Mouse (Mus musculus): Measurements from ENCODE around the gene Wdr12. TPM values are rescaled to one million over a fixed set of nuclear protein-coding genes. Genes with fewer than 3 reads are reported as not detected.

The Wdr12 gene
- total RNA-seq, 2 experiments from 2014 or later: 14.1 to 14.3 TPM

Other genes with a start within 250 kb of the Wdr12 start
- gene Fam117b, start 185.6 kb downstream of the Wdr12 start, total RNA-seq (2015; ENCODE audit: low replicate concordance): 5.9 and 6.8 TPM in 2 replicates
- gene Fam117b, start 185.6 kb downstream of the Wdr12 start, total RNA-seq (2017; ENCODE audit: low replicate concordance): 3.4 and 5.9 TPM in 2 replicates
- gene Ica1l, start 55.5 kb downstream of the Wdr12 start, total RNA-seq (2015; ENCODE audit: low replicate concordance): not detected in 2 replicates
- gene Ica1l, start 55.5 kb downstream of the Wdr12 start, total RNA-seq (2017; ENCODE audit: low replicate concordance): 3.6 TPM in 1 of 2 replicates, not detected in the other
- gene Carf, start 398 bp downstream of the Wdr12 start, total RNA-seq (2015; ENCODE audit: low replicate concordance): 2.5 and 7.2 TPM in 2 replicates
- gene Carf, start 398 bp downstream of the Wdr12 start, total RNA-seq (2017; ENCODE audit: low replicate concordance): 3.0 and 6.0 TPM in 2 replicates
- 4.6 and 5.4 TPM in 2 replicates for gene Nbeal1, start 82.0 kb upstream of the Wdr12 start, total RNA-seq (2015; ENCODE audit: low replicate concordance)
- 2.4 and 5.8 TPM in 2 replicates for gene Nbeal1, start 82.0 kb upstream of the Wdr12 start, total RNA-seq (2017; ENCODE audit: low replicate concordance)
- gene Cyp20a1, start 244.7 kb upstream of the Wdr12 start, total RNA-seq (2015; ENCODE audit: low replicate concordance): 1.7 TPM in 1 of 2 replicates, not detected in the other
- 7.4 and 10.1 TPM in 2 replicates for gene Cyp20a1, start 244.7 kb upstream of the Wdr12 start, total RNA-seq (2017; ENCODE audit: low replicate concordance)